Mouse (Mus musculus) forebrain, embryonic 16.5 days (tissue): ENCODE results near the gene Tpbpb. TPM values are rescaled to one million over a fixed set of nuclear protein-coding genes. Genes with fewer than 3 reads are reported as not detected.

ENCODE experiments used
- polyA plus RNA-seq: library from polyadenylated mRNA; unstranded; fragments of >200 nt; fragmentation: Nextera tagmentation; extraction: Ambion mirVana; gene quantifications from 2 replicates; pipeline ENCODE4 v1.2.1, GENCODE M21; 2015

Tpbpb gene
- polyA plus RNA-seq, 1 experiment from 2014 or later: not detected

Other genes starting within 250 kb of the Tpbpb start
- not detected in 2 replicates for gene BC051665, start 118.5 kb downstream of the Tpbpb start, polyA plus RNA-seq
- not detected in 2 replicates for gene Ctsll3, start 102.0 kb downstream of the Tpbpb start, polyA plus RNA-seq
- not detected in 2 replicates for gene 4930486L24Rik, start 40.4 kb downstream of the Tpbpb start, polyA plus RNA-seq
- not detected in 2 replicates for gene Gm49392, start 8.0 kb downstream of the Tpbpb start, polyA plus RNA-seq
- gene Ctla2b, start 7.4 kb downstream of the Tpbpb start, polyA plus RNA-seq: 0.30 and 2.4 TPM in 2 replicates
- not detected in 2 replicates for gene Gm49393, start 30.7 kb upstream of the Tpbpb start, polyA plus RNA-seq
- gene Gm49391, start 31.7 kb upstream of the Tpbpb start, polyA plus RNA-seq: 0.36 and 1.2 TPM in 2 replicates
- gene Ctla2a, start 31.7 kb upstream of the Tpbpb start, polyA plus RNA-seq: 13.6 and 15.7 TPM in 2 replicates
- not detected in 2 replicates for gene Tpbpa, start 37.1 kb upstream of the Tpbpb start, polyA plus RNA-seq
- gene Ctsj, start 101.1 kb upstream of the Tpbpb start, polyA plus RNA-seq: not detected in 2 replicates
- not detected in 2 replicates for gene Ctsq, start 135.8 kb upstream of the Tpbpb start, polyA plus RNA-seq